Mouse (Mus musculus): ENCODE results near the gene Olfr1195. TPM values are rescaled to one million over a fixed set of nuclear protein-coding genes. Genes with fewer than 3 reads are reported as not detected.
"Not testable (repeated sequence)": the region's sequence is repeated elsewhere in the genome, so short reads cannot be mapped to it uniquely, and the experiment has no call there.

Gene Olfr1195
- polyA plus RNA-seq (2012; fragmentation: generic; extraction: Trizol), result not detected
- long read RNA-seq, experiment 1, result 0 reads
- long read RNA-seq, experiment 2, result 0 reads

GRCm38 (mm10) chr2:88689087-88689486, at the start of gene Olfr1195:
Gene Olfr1195 (minus strand): TSS chr2:88689187.
- Histone ChIP-seq H3K79me3 (ENCODE audit: low read depth) (no peaks in the 10 kb centered on the region), H3K4me3 (ENCODE audit: insufficient read depth, poor library complexity, severe bottlenecking) (no peak within 1 kb of the TSS), H3K27me3 (ENCODE audit: control insufficient read depth, insufficient read depth, insufficient read length) (no peaks in the 10 kb centered on the region), H3K36me3 (ENCODE audit: control insufficient read depth, insufficient read depth) (no peaks in the 10 kb centered on the region), H3ac (ENCODE audit: control insufficient read depth, insufficient read length, low read depth) (no peak within 1 kb of the TSS), H3K79me2 (ENCODE audit: control insufficient read depth, insufficient read depth) (no peaks in the 10 kb centered on the region)
- TF ChIP-seq CTCF (IDR thresholded peaks at IDR 0.05; ENCODE audit: control insufficient read depth, insufficient read depth, insufficient read length) (no peak), MYOG (IDR thresholded peaks at IDR 0.05; ENCODE audit: control insufficient read depth, extremely low read depth, insufficient read length) (no peak), MYOD1 (IDR thresholded peaks at IDR 0.05; ENCODE audit: control insufficient read depth, insufficient read length, low read depth) (no peak), USF1 (IDR thresholded peaks at IDR 0.05; ENCODE audit: low read depth) (no peak), MAX (IDR thresholded peaks at IDR 0.05) (no peak), FOSL1 (IDR thresholded peaks at IDR 0.05; ENCODE audit: insufficient read depth, low read length, poor library complexity, severe bottlenecking) (no peak), CEBPB (IDR thresholded peaks at IDR 0.05; ENCODE audit: low read depth) (no peak)

GRCm38 (mm10) chr2:88732266-88732665, 43.3 kb upstream of the Olfr1195 start, which contains the start of gene Olfr1197:
Gene Olfr1197 (minus strand): TSS chr2:88732366.
- no peaks in the 10 kb centered on the region for H3K36me3 ChIP-seq (ENCODE audit: control insufficient read depth, insufficient read depth)
- no peaks in the 10 kb centered on the region for H3K79me2 ChIP-seq (ENCODE audit: control insufficient read depth, insufficient read depth)
- no peak within 1 kb of the TSS for H3ac ChIP-seq (ENCODE audit: control insufficient read depth, insufficient read length, low read depth)
- no peaks in the 10 kb centered on the region for H3K79me3 ChIP-seq (ENCODE audit: low read depth)
- TF ChIP-seq CTCF (IDR thresholded peaks at IDR 0.05; ENCODE audit: control insufficient read depth, insufficient read depth, insufficient read length), result no peak
- TF ChIP-seq MYOD1 (IDR thresholded peaks at IDR 0.05; ENCODE audit: control insufficient read depth, insufficient read length, low read depth), result no peak
- TF ChIP-seq MAX (IDR thresholded peaks at IDR 0.05), result no peak
- no peak for TF ChIP-seq FOSL1 (IDR thresholded peaks at IDR 0.05; ENCODE audit: insufficient read depth, low read length, poor library complexity, severe bottlenecking)
- TF ChIP-seq MYOG (IDR thresholded peaks at IDR 0.05; ENCODE audit: control insufficient read depth, extremely low read depth, insufficient read length), result no peak
- no peaks in the 10 kb centered on the region for H3K27me3 ChIP-seq (ENCODE audit: control insufficient read depth, insufficient read depth, insufficient read length)
- no peak within 1 kb of the TSS for H3K4me3 ChIP-seq (ENCODE audit: insufficient read depth, poor library complexity, severe bottlenecking)

- Histone ChIP-seq H3K4me3 (ENCODE audit: insufficient read depth, poor library complexity, severe bottlenecking) (no peak within 1 kb of the TSS), H3K27me3 (ENCODE audit: control insufficient read depth, insufficient read depth, insufficient read length) (no peaks in the 10 kb centered on the region), H3ac (ENCODE audit: control insufficient read depth, insufficient read length, low read depth) (no peak within 1 kb of the TSS), H3K79me3 (ENCODE audit: low read depth) (no peaks in the 10 kb centered on the region), H3K36me3 (ENCODE audit: control insufficient read depth, insufficient read depth) (no peaks in the 10 kb centered on the region), H3K79me2 (ENCODE audit: control insufficient read depth, insufficient read depth) (no peaks in the 10 kb centered on the region)
- TF ChIP-seq MAX (IDR thresholded peaks at IDR 0.05) (no peak), MYOD1 (IDR thresholded peaks at IDR 0.05; ENCODE audit: control insufficient read depth, insufficient read length, low read depth) (no peak), CEBPB (IDR thresholded peaks at IDR 0.05; ENCODE audit: low read depth) (no peak), CTCF (IDR thresholded peaks at IDR 0.05; ENCODE audit: control insufficient read depth, insufficient read depth, insufficient read length) (no peak), MYOG (IDR thresholded peaks at IDR 0.05; ENCODE audit: control insufficient read depth, extremely low read depth, insufficient read length) (no peak), FOSL1 (IDR thresholded peaks at IDR 0.05; ENCODE audit: insufficient read depth, low read length, poor library complexity, severe bottlenecking) (no peak), USF1 (IDR thresholded peaks at IDR 0.05; ENCODE audit: low read depth) (no peak)
Observed at GRCm38 (mm10) chr2:88704497-88704896, 15.5 kb upstream of the Olfr1195 start, which contains the start of gene Olfr1196. Gene Olfr1196 (minus strand): TSS chr2:88704597.

GRCm38 (mm10) chr2:88675328-88675727, 13.7 kb downstream of the Olfr1195 start, which contains the start of gene Olfr1193:
Gene Olfr1193 (plus strand): TSS chr2:88675628.
- not testable (repeated sequence) for H3ac ChIP-seq (ENCODE audit: control insufficient read depth, insufficient read length, low read depth); H3K79me3 ChIP-seq (ENCODE audit: low read depth); H3K79me2 ChIP-seq (ENCODE audit: control insufficient read depth, insufficient read depth); H3K4me3 ChIP-seq (ENCODE audit: insufficient read depth, poor library complexity, severe bottlenecking); H3K36me3 ChIP-seq (ENCODE audit: control insufficient read depth, insufficient read depth); H3K27me3 ChIP-seq (ENCODE audit: control insufficient read depth, insufficient read depth, insufficient read length)

DNA sequence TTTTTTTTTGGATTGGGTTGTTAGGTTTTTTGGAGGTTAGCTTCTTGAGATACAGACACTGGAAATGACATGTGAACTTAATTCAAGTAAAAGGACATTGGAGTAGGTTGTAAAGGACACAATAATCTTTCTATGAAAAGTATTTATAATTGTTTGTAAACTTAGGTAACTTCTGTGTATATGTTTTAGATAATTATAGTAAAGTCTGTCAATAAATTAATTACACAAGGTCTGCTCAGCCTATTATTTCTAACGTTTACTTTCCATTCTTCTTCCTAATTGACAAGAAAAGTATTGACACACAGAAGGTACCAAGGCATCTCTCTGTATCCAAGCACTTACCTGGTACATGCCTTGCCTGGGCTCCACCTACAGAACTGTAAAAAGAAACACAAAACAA, 40.8 kb downstream of the Olfr1195 start, which contains the start of gene Olfr1192-ps1:
Gene Olfr1192-ps1, plus strand, starts transcription at position 301 of the 400 bp plus-strand sequence.
- TF ChIP-seq MYOD1 (IDR thresholded peaks at IDR 0.05; ENCODE audit: control insufficient read depth, insufficient read length, low read depth), result no peak
- TF ChIP-seq MAX (IDR thresholded peaks at IDR 0.05), result no peak
- no peak for TF ChIP-seq CEBPB (IDR thresholded peaks at IDR 0.05; ENCODE audit: low read depth)
- TF ChIP-seq USF1 (IDR thresholded peaks at IDR 0.05; ENCODE audit: low read depth), result no peak
- TF ChIP-seq CTCF (IDR thresholded peaks at IDR 0.05; ENCODE audit: control insufficient read depth, insufficient read depth, insufficient read length), result no peak
- TF ChIP-seq FOSL1 (IDR thresholded peaks at IDR 0.05; ENCODE audit: insufficient read depth, low read length, poor library complexity, severe bottlenecking), result no peak
- TF ChIP-seq MYOG (IDR thresholded peaks at IDR 0.05; ENCODE audit: control insufficient read depth, extremely low read depth, insufficient read length), result no peak
- Histone ChIP-seq H3K79me3 (ENCODE audit: low read depth) (no peaks in the 10 kb centered on the region), H3K79me2 (ENCODE audit: control insufficient read depth, insufficient read depth) (no peaks in the 10 kb centered on the region), H3K27me3 (ENCODE audit: control insufficient read depth, insufficient read depth, insufficient read length) (no peaks in the 10 kb centered on the region), H3K36me3 (ENCODE audit: control insufficient read depth, insufficient read depth) (no peaks in the 10 kb centered on the region), H3K4me3 (ENCODE audit: insufficient read depth, poor library complexity, severe bottlenecking) (no peak within 1 kb of the TSS), H3ac (ENCODE audit: control insufficient read depth, insufficient read length, low read depth) (no peak within 1 kb of the TSS)

- not testable (repeated sequence) for H3K4me3 ChIP-seq (ENCODE audit: insufficient read depth, poor library complexity, severe bottlenecking); H3K36me3 ChIP-seq (ENCODE audit: control insufficient read depth, insufficient read depth); H3K79me3 ChIP-seq (ENCODE audit: low read depth); H3K79me2 ChIP-seq (ENCODE audit: control insufficient read depth, insufficient read depth); H3K27me3 ChIP-seq (ENCODE audit: control insufficient read depth, insufficient read depth, insufficient read length); H3ac ChIP-seq (ENCODE audit: control insufficient read depth, insufficient read length, low read depth)
Observed at GRCm38 (mm10) chr2:88640242-88640641, 48.7 kb downstream of the Olfr1195 start, which contains the start of gene Olfr1191-ps1. Gene Olfr1191-ps1 (plus strand): TSS chr2:88640542.

Other genes starting within 250 kb of the Olfr1195 start
- gene Gm13757, start 240.1 kb downstream of the Olfr1195 start, polyA plus RNA-seq (2012; fragmentation: generic; extraction: Trizol), result not detected
- gene Olfr1183, start 234.3 kb downstream of the Olfr1195 start, polyA plus RNA-seq (2012; fragmentation: generic; extraction: Trizol), result not detected
- not detected for gene Olfr1184, start 205.6 kb downstream of the Olfr1195 start, polyA plus RNA-seq (2012; fragmentation: generic; extraction: Trizol)
- not detected for gene Olfr1185-ps1, start 195.9 kb downstream of the Olfr1195 start, polyA plus RNA-seq (2012; fragmentation: generic; extraction: Trizol)
- not detected for gene Olfr1186, start 170.6 kb downstream of the Olfr1195 start, polyA plus RNA-seq (2012; fragmentation: generic; extraction: Trizol)
- not detected for gene Olfr1188, start 132.3 kb downstream of the Olfr1195 start, polyA plus RNA-seq (2012; fragmentation: generic; extraction: Trizol)
- gene Olfr1189, start 102.7 kb downstream of the Olfr1195 start, polyA plus RNA-seq (2012; fragmentation: generic; extraction: Trizol), result not detected
- not detected for gene Olfr1191-ps1, start 48.6 kb downstream of the Olfr1195 start, polyA plus RNA-seq (2012; fragmentation: generic; extraction: Trizol)
- not detected for gene Olfr1192-ps1, start 40.7 kb downstream of the Olfr1195 start, polyA plus RNA-seq (2012; fragmentation: generic; extraction: Trizol)
- gene Olfr1193, start 13.6 kb downstream of the Olfr1195 start, polyA plus RNA-seq (2012; fragmentation: generic; extraction: Trizol), result not detected
- not detected for gene Olfr1196, start 15.4 kb upstream of the Olfr1195 start, polyA plus RNA-seq (2012; fragmentation: generic; extraction: Trizol)
- not detected for gene Olfr1197, start 43.2 kb upstream of the Olfr1195 start, polyA plus RNA-seq (2012; fragmentation: generic; extraction: Trizol)
- not detected for gene Olfr1198, start 62.2 kb upstream of the Olfr1195 start, polyA plus RNA-seq (2012; fragmentation: generic; extraction: Trizol)
- not detected for gene Olfr1199, start 71.3 kb upstream of the Olfr1195 start, polyA plus RNA-seq (2012; fragmentation: generic; extraction: Trizol)
- not detected for gene Olfr1200, start 81.3 kb upstream of the Olfr1195 start, polyA plus RNA-seq (2012; fragmentation: generic; extraction: Trizol)
- gene Olfr1201, start 103.8 kb upstream of the Olfr1195 start, polyA plus RNA-seq (2012; fragmentation: generic; extraction: Trizol), result not detected
- gene Olfr1202, start 125.3 kb upstream of the Olfr1195 start, polyA plus RNA-seq (2012; fragmentation: generic; extraction: Trizol), result not detected
- gene Olfr1205, start 140.6 kb upstream of the Olfr1195 start, polyA plus RNA-seq (2012; fragmentation: generic; extraction: Trizol), result not detected
- not detected for gene Olfr1204, start 160.1 kb upstream of the Olfr1195 start, polyA plus RNA-seq (2012; fragmentation: generic; extraction: Trizol)
- gene Olfr1206, start 174.0 kb upstream of the Olfr1195 start, polyA plus RNA-seq (2012; fragmentation: generic; extraction: Trizol), result not detected
- gene Olfr1208, start 213.1 kb upstream of the Olfr1195 start, polyA plus RNA-seq (2012; fragmentation: generic; extraction: Trizol), result not detected
- gene Olfr1209, start 226.0 kb upstream of the Olfr1195 start, polyA plus RNA-seq (2012; fragmentation: generic; extraction: Trizol), result not detected
- not detected for gene Olfr1211, start 248.9 kb upstream of the Olfr1195 start, polyA plus RNA-seq (2012; fragmentation: generic; extraction: Trizol)